Mouse (Mus musculus): ENCODE data around the gene Vps45. TPM values are rescaled to one million over a fixed set of nuclear protein-coding genes. Genes with fewer than 3 reads are reported as not detected.

Vps45 gene
- total and polyA plus RNA-seq, 3 experiments = 20.6 to 92.0 (median 28.9) TPM

DNA sequence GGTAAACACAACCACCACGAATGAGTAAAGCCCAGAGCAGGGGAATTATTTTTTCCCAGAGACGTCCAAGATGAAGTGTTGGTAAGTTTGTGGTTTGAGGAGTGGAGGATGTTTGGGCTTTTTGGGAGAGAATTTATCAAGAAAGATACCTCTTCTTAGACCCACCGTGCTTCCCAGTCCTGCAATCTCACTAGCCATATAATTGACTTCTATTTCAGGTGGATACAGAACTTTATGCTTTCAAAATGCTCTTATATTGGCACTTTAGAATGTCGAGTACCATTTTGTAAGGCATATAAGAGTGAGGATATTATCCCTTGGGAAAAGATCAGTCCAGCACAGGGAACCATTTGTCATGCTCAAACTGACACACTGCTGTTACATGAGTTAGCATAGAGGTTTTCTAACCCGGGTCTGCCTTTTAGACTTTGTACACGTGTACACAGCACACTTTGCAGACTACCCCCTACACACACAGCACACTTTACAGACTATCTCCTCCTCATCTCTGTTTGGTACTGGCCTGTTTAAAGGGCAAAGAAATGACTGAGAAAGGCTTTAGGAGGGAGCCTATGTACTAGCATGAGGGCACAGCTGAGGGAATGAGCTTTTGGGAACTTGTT lies 61.7 kb downstream of the Vps45 start:
- peak; percentile 53 for DNase-seq (ENCODE audit: low read depth, low spot score)
- TF ChIP-seq EP300 (IDR thresholded peaks at IDR 0.05; ENCODE audit: low read depth in 1 of 2, low read length in 2 of 2) (no peak), TBP (IDR thresholded peaks at IDR 0.05; ENCODE audit: low read depth, low read length) (0 out of 2 replicates have a peak, but pooled peaks have one; percentile 36), RCOR1 (IDR thresholded peaks at IDR 0.05; ENCODE audit: low read depth, low read length) (0 out of 2 replicates have a peak, but pooled peaks have one; percentile 3), MAFK (IDR thresholded peaks at IDR 0.05; ENCODE audit: borderline replicate concordance, low read depth, low read length) (no peak), MEF2A (IDR thresholded peaks at IDR 0.05; ENCODE audit: extremely low read depth, insufficient replicate concordance, low read depth, low read length, poor library complexity, severe bottlenecking) (no peak), NELFE (IDR thresholded peaks at IDR 0.05; ENCODE audit: low read depth, low read length) (0 out of 2 replicates have a peak, but pooled peaks have one; percentile 3), MAX (IDR thresholded peaks at IDR 0.05; ENCODE audit: low read length) (0 out of 2 replicates have a peak, but pooled peaks have one; percentile 4), TCF12 (IDR thresholded peaks at IDR 0.05; ENCODE audit: low read depth, low read length) (no peak)
- Histone ChIP-seq H3K4me3 (ENCODE audit: control insufficient read depth in 1 of 2, insufficient read depth in 1 of 2, low read depth in 2 of 2, low read length in 2 of 2) (peak overlapping the region; percentile 72 to 77), H3K79me2 (ENCODE audit: control insufficient read depth, insufficient read depth, low read length, poor library complexity) (peaks cover 3% of the 10 kb centered on the region; the same call in 1 of the 2 replicates), H3K9me3 (replicated peaks; ENCODE audit: insufficient read depth, low read length) (no peaks in the 10 kb centered on the region), H3K36me3 (ENCODE audit: control insufficient read depth in 1 of 2, insufficient read depth in 2 of 2, low read length in 2 of 2) (peaks cover 0 to 14% of the 10 kb centered on the region in 2 experiments; a peak in 2 of 4 replicates), H3K27me3 (ENCODE audit: control insufficient read depth in 1 of 2, insufficient read depth in 2 of 2, low read length in 2 of 2) (no peaks in the 10 kb centered on the region), H3K27ac (ENCODE audit: control insufficient read depth, low read depth, low read length) (0 out of 2 replicates have a peak overlapping the region, but pooled peaks have one; percentile 6), H3K4me1 (ENCODE audit: control insufficient read depth in 1 of 2, insufficient read depth in 2 of 2, low read length in 2 of 2) (peaks cover 11 to 22% of the 10 kb centered on the region in 2 experiments), H3K9ac (ENCODE audit: control insufficient read depth, low read depth, low read length, poor library complexity, severe bottlenecking) (peak overlapping the region; percentile 80)

DNA sequence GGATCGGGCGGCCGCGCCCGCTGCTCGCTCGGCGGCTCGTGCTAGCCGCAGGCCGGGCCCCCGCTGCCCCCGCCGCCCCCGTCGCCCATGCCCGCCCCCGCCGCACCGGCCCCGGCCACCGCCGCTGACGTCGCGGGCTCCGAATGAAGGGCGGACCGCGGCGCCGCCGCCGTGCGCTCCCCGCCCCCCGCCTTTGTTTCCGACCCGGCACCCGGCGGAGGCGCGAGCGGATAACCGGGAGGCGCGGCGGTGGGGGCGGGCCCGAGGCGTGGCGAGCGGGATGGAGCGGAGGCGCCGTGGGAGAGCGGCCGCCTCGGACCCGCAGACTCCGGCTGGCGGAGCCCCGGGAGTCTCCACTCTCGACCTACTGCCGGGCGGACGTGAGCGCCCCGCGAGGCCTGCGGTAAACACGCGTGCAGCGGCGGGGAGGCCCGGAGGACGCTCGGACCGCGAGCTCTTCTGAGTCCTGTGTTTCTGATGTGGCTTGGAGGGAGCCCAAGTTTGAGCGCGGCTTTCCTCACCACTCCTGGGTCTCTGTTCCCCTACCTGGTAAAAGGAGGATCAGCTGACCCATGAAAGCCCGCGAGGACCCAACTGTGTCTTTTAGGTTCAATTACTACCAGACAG lies 62.4 kb downstream of the Vps45 start, which contains the start of gene Plekho1:
Plekho1 (minus strand) TSS at position 200 of the 627 bp plus-strand sequence.
- H3K9me3 ChIP-seq (replicated peaks; ENCODE audit: insufficient read depth, low read length) = no peaks in the 10 kb centered on the region
- H3K27me3 ChIP-seq (ENCODE audit: control insufficient read depth in 1 of 2, insufficient read depth in 2 of 2, low read length in 2 of 2) = no peaks in the 10 kb centered on the region
- H3K36me3 ChIP-seq (ENCODE audit: control insufficient read depth in 1 of 2, insufficient read depth in 2 of 2, low read length in 2 of 2) = peaks cover 0 to 14% of the 10 kb centered on the region in 2 experiments; a peak in 2 of 4 replicates
- H3K79me2 ChIP-seq (ENCODE audit: control insufficient read depth, insufficient read depth, low read length, poor library complexity) = peaks cover 3% of the 10 kb centered on the region; the same call in 1 of the 2 replicates
- H3K27ac ChIP-seq (ENCODE audit: control insufficient read depth, low read depth, low read length) = peak within 1 kb of the TSS; percentile 6; the same call in 1 of the 2 replicates
- peaks cover 11 to 22% of the 10 kb centered on the region in 2 experiments for H3K4me1 ChIP-seq (ENCODE audit: control insufficient read depth in 1 of 2, insufficient read depth in 2 of 2, low read length in 2 of 2)
- peak within 1 kb of the TSS; percentile 72 to 77 for H3K4me3 ChIP-seq (ENCODE audit: control insufficient read depth in 1 of 2, insufficient read depth in 1 of 2, low read depth in 2 of 2, low read length in 2 of 2)
- peak; percentile 67 for DNase-seq (ENCODE audit: low read depth, low spot score)
- peak within 1 kb of the TSS; percentile 80 for H3K9ac ChIP-seq (ENCODE audit: control insufficient read depth, low read depth, low read length, poor library complexity, severe bottlenecking)
- TF ChIP-seq POLR2AphosphoS5 (IDR thresholded peaks at IDR 0.05; ENCODE audit: borderline replicate concordance, low read depth, low read length) (no peak), UBTF (IDR thresholded peaks at IDR 0.05; ENCODE audit: borderline replicate concordance, insufficient read depth, low read depth, low read length) (peak; percentile 94), MYC (IDR thresholded peaks at IDR 0.05; ENCODE audit: low read depth, low read length) (0 out of 2 replicates have a peak, but pooled peaks have one; percentile 12), NELFE (IDR thresholded peaks at IDR 0.05; ENCODE audit: low read depth, low read length) (peak; percentile 32; the same call in 1 of the 2 replicates), MXI1 (IDR thresholded peaks at IDR 0.05; ENCODE audit: low read depth, low read length) (peak; percentile 41), TBP (IDR thresholded peaks at IDR 0.05; ENCODE audit: low read depth, low read length) (no peak), POLR2A (IDR thresholded peaks at IDR 0.05; ENCODE audit: control insufficient read depth in 1 of 2, insufficient read depth in 1 of 2, low read depth in 1 of 2, low read length in 2 of 2, poor library complexity in 1 of 2) (peak in 1 of 2 experiments; percentile 61; a peak in 2 of 4 replicates), ETS1 (IDR thresholded peaks at IDR 0.05; ENCODE audit: low read depth, low read length) (0 out of 2 replicates have a peak, but pooled peaks have one; percentile 4), SIN3A (IDR thresholded peaks at IDR 0.05; ENCODE audit: low read length) (peak; percentile 62), BHLHE40 (IDR thresholded peaks at IDR 0.05; ENCODE audit: borderline replicate concordance, low read depth, low read length) (no peak), E2F4 (IDR thresholded peaks at IDR 0.05; ENCODE audit: borderline replicate concordance, low read depth, low read length) (0 out of 2 replicates have a peak, but pooled peaks have one; percentile 32), RCOR1 (IDR thresholded peaks at IDR 0.05; ENCODE audit: low read depth, low read length) (0 out of 2 replicates have a peak, but pooled peaks have one; percentile 14), GATA1 (IDR thresholded peaks at IDR 0.05; ENCODE audit: low read depth, low read length) (no peak), USF2 (IDR thresholded peaks at IDR 0.05; ENCODE audit: borderline replicate concordance in 1 of 2, insufficient read depth in 1 of 2, low read depth in 1 of 2, low read length in 2 of 2) (no peak), CHD1 (IDR thresholded peaks at IDR 0.05; ENCODE audit: low read depth, low read length) (no peak), MYB (IDR thresholded peaks at IDR 0.05; ENCODE audit: low read depth, low read length) (no peak), MAFK (IDR thresholded peaks at IDR 0.05; ENCODE audit: borderline replicate concordance, low read depth, low read length) (no peak), TAL1 (IDR thresholded peaks at IDR 0.05; ENCODE audit: low read length) (no peak), MAX (IDR thresholded peaks at IDR 0.05; ENCODE audit: low read length) (no peak), TCF12 (IDR thresholded peaks at IDR 0.05; ENCODE audit: low read depth, low read length) (peak; percentile 35), GABPA (IDR thresholded peaks at IDR 0.05; ENCODE audit: low read depth, low read length) (no peak; the same call in 1 of the 2 replicates), MAZ (IDR thresholded peaks at IDR 0.05; ENCODE audit: low read depth, low read length) (peak; percentile 77; the same call in 1 of the 2 replicates), USF1 (IDR thresholded peaks at IDR 0.05; ENCODE audit: low read depth, low read length) (peak; percentile 65), HCFC1 (IDR thresholded peaks at IDR 0.05; ENCODE audit: low read depth, low read length) (peak; percentile 28)
